Mouse (Mus musculus) kidney, embryonic 15.5 days (tissue): ENCODE measurements at regions not wholly inside any gene's neighbourhood (a gene's known extent, or its start where the extent isn't known, plus 50 kb on each side); places are given as distances from the start of the nearest gene placed in this dataset.
A peak's percentile ranks its signal among the peaks of the same experiment; 100 is the strongest.

Experiments
- ATAC-seq: fragments of 200-750 bp; cut with Nextera tagmentation; replicated peaks from 2 replicates; pipeline ENCODE4 v1.8.0; 2017; ENCODE audit warnings: moderate TSS enrichment; ENCODE audit not compliant: low FRiP score
- H3K27ac ChIP-seq: fragments of 300-500 bp; sonication (generic); 2 replicates; pipeline ENCODE4 v1.5.1; 2015; ENCODE audit warnings: mild to moderate bottlenecking, inconsistent platforms
- H3K27me3 ChIP-seq: fragments of 300-500 bp; sonication (generic); 2 replicates; pipeline ENCODE4 v1.6.1; 2015; ENCODE audit warnings: inconsistent platforms
- H3K36me3 ChIP-seq: fragments of 300-500 bp; sonication (generic); 2 replicates; pipeline ENCODE4 v1.6.1; 2015; ENCODE audit warnings: inconsistent platforms
- H3K4me1 ChIP-seq: fragments of 300-500 bp; sonication (generic); 2 replicates; pipeline ENCODE4 v1.6.1; 2015; ENCODE audit warnings: inconsistent platforms
- H3K4me2 ChIP-seq: fragments of 300-500 bp; sonication (generic); 2 replicates; pipeline ENCODE4 v1.6.1; 2015; ENCODE audit warnings: moderate library complexity, mild to moderate bottlenecking, inconsistent platforms
- H3K4me3 ChIP-seq: fragments of 300-500 bp; sonication (generic); replicated peaks from 2 replicates; pipeline ENCODE4 v1.5.1; 2015; ENCODE audit warnings: mild to moderate bottlenecking, inconsistent platforms
- H3K9ac ChIP-seq: fragments of 300-500 bp; sonication (generic); 2 replicates; pipeline ENCODE4 v1.6.1; 2015; ENCODE audit warnings: mild to moderate bottlenecking, inconsistent platforms
- H3K9me3 ChIP-seq: fragments of 300-500 bp; sonication (generic); replicated peaks from 2 replicates; pipeline ENCODE4 v1.6.1; 2016; ENCODE audit warnings: inconsistent platforms
- WGBS: fragments of 180-500 bp; shearing (Covaris S2); methylation state at CpG from one replicate; pipeline ENCODE4 v1.1.7; 2015; ENCODE audit warnings: mixed read lengths; 5-methylcytosine and 5-hydroxymethylcytosine counted together

GRCm38 (mm10) chr10:30132243-30132642 is 68.1 kb downstream of the Cenpw start:
- Histone ChIP-seq H3K27me3 (no peaks in the 10 kb centered on the region), H3K4me3 (no peak overlapping the region), H3K36me3 (no peaks in the 10 kb centered on the region), H3K27ac (no peak overlapping the region), H3K9me3 (no peaks in the 10 kb centered on the region), H3K9ac (no peak overlapping the region), H3K4me2 (no peak overlapping the region), H3K4me1 (no peaks in the 10 kb centered on the region)
- ATAC-seq = no peak

- no peak overlapping the region for H3K4me2 ChIP-seq
- no peak overlapping the region for H3K9ac ChIP-seq
- no peaks in the 10 kb centered on the region for H3K9me3 ChIP-seq
- no peaks in the 10 kb centered on the region for H3K27me3 ChIP-seq
- ATAC-seq = no peak
- no peaks in the 10 kb centered on the region for H3K36me3 ChIP-seq
- no peaks in the 10 kb centered on the region for H3K4me1 ChIP-seq
- no peak overlapping the region for H3K4me3 ChIP-seq
- WGBS = 52% methylated on average over 3 of the region's 3 CpGs
- H3K27ac ChIP-seq = no peak overlapping the region
Measured at GRCm38 (mm10) chr10:30110341-30110740, 90.0 kb downstream of the Cenpw start.

- H3K4me2 ChIP-seq = no peak overlapping the region
- no peaks in the 10 kb centered on the region for H3K9me3 ChIP-seq
- no peak for ATAC-seq
Measured at GRCm38 (mm10) chr10:30102443-30102842, 97.9 kb downstream of the Cenpw start.

GRCm38 (mm10) chr10:30094603-30095002 is 105.8 kb downstream of the Cenpw start:
- H3K4me2 ChIP-seq = no peak overlapping the region
- no peak overlapping the region for H3K4me3 ChIP-seq
- ATAC-seq = no peak
- no peaks in the 10 kb centered on the region for H3K9me3 ChIP-seq
- H3K9ac ChIP-seq = no peak overlapping the region
- H3K36me3 ChIP-seq = no peaks in the 10 kb centered on the region
- no peaks in the 10 kb centered on the region for H3K4me1 ChIP-seq
- H3K27me3 ChIP-seq = no peaks in the 10 kb centered on the region
- H3K27ac ChIP-seq = no peak overlapping the region

More at GRCm38 (mm10) chr10:30102443-30102842, 97.9 kb downstream of the Cenpw start:
- H3K4me3 ChIP-seq = no peak overlapping the region
- H3K9ac ChIP-seq = no peak overlapping the region
- no peaks in the 10 kb centered on the region for H3K36me3 ChIP-seq
- H3K27me3 ChIP-seq = no peaks in the 10 kb centered on the region
- H3K4me1 ChIP-seq = no peaks in the 10 kb centered on the region
- H3K27ac ChIP-seq = no peak overlapping the region

GRCm38 (mm10) chr10:30091549-30091948 is 108.8 kb downstream of the Cenpw start:
- no peaks in the 10 kb centered on the region for H3K4me1 ChIP-seq
- H3K27me3 ChIP-seq = no peaks in the 10 kb centered on the region
- no peaks in the 10 kb centered on the region for H3K36me3 ChIP-seq
- no peak for ATAC-seq
- 23% methylated on average over 1 of the region's 1 CpGs for WGBS
- no peak overlapping the region for H3K4me3 ChIP-seq
- no peak overlapping the region for H3K9ac ChIP-seq
- no peaks in the 10 kb centered on the region for H3K9me3 ChIP-seq
- no peak overlapping the region for H3K4me2 ChIP-seq
- H3K27ac ChIP-seq = no peak overlapping the region

- Histone ChIP-seq H3K27me3 (no peaks in the 10 kb centered on the region), H3K4me1 (no peaks in the 10 kb centered on the region), H3K4me2 (no peak overlapping the region), H3K4me3 (no peak overlapping the region), H3K9ac (no peak overlapping the region), H3K36me3 (no peaks in the 10 kb centered on the region), H3K27ac (no peak overlapping the region), H3K9me3 (no peaks in the 10 kb centered on the region)
- 43% methylated on average over 7 of the region's 7 CpGs for WGBS
- peak; percentile 58; the same call in 1 of the 2 replicates for ATAC-seq
Measured at GRCm38 (mm10) chr10:30089406-30089805, 111.0 kb downstream of the Cenpw start.

GRCm38 (mm10) chr10:30085059-30085458 is 115.3 kb downstream of the Cenpw start:
- no peak overlapping the region for H3K9ac ChIP-seq
- no peak overlapping the region for H3K4me3 ChIP-seq
- WGBS = 93% methylated on average over 5 of the region's 5 CpGs
- no peaks in the 10 kb centered on the region for H3K9me3 ChIP-seq
- no peaks in the 10 kb centered on the region for H3K4me1 ChIP-seq
- no peak for ATAC-seq
- no peaks in the 10 kb centered on the region for H3K27me3 ChIP-seq
- no peak overlapping the region for H3K4me2 ChIP-seq
- no peaks in the 10 kb centered on the region for H3K36me3 ChIP-seq
- H3K27ac ChIP-seq = no peak overlapping the region

- Histone ChIP-seq H3K36me3 (no peaks in the 10 kb centered on the region), H3K4me2 (no peak overlapping the region), H3K4me1 (no peaks in the 10 kb centered on the region), H3K27ac (no peak overlapping the region), H3K4me3 (no peak overlapping the region), H3K27me3 (no peaks in the 10 kb centered on the region), H3K9ac (no peak overlapping the region), H3K9me3 (no peaks in the 10 kb centered on the region)
- no peak for ATAC-seq
- 48% methylated on average over 2 of the region's 2 CpGs for WGBS
Measured at GRCm38 (mm10) chr10:30066692-30067091, 133.7 kb downstream of the Cenpw start.

- Histone ChIP-seq H3K4me1 (no peaks in the 10 kb centered on the region), H3K4me2 (no peak overlapping the region), H3K27me3 (no peaks in the 10 kb centered on the region), H3K36me3 (no peaks in the 10 kb centered on the region), H3K9ac (no peak overlapping the region), H3K9me3 (no peaks in the 10 kb centered on the region), H3K4me3 (no peak overlapping the region), H3K27ac (no peak overlapping the region)
- 73% methylated on average over 4 of the region's 4 CpGs for WGBS
- no peak for ATAC-seq
Measured at GRCm38 (mm10) chr10:30030621-30031020, 169.7 kb downstream of the Cenpw start.

GRCm38 (mm10) chr10:30002950-30003636 is 197.3 kb downstream of the Cenpw start:
- Histone ChIP-seq H3K27ac (no peak overlapping the region; the same call in 1 of the 2 replicates), H3K27me3 (no peaks in the 10 kb centered on the region), H3K36me3 (no peaks in the 10 kb centered on the region), H3K4me2 (no peak overlapping the region), H3K9ac (no peak overlapping the region), H3K4me3 (no peak overlapping the region), H3K4me1 (no peaks in the 10 kb centered on the region), H3K9me3 (no peaks in the 10 kb centered on the region)
- 31% methylated on average over 6 of the region's 6 CpGs for WGBS
- ATAC-seq = peak; percentile 89

- no peak overlapping the region for H3K4me3 ChIP-seq
- H3K4me1 ChIP-seq = no peaks in the 10 kb centered on the region
- 64% methylated on average over 2 of the region's 2 CpGs for WGBS
- H3K4me2 ChIP-seq = no peak overlapping the region
- H3K9me3 ChIP-seq = no peaks in the 10 kb centered on the region
- H3K27me3 ChIP-seq = no peaks in the 10 kb centered on the region
- no peak overlapping the region for H3K9ac ChIP-seq
- H3K27ac ChIP-seq = no peak overlapping the region
- no peaks in the 10 kb centered on the region for H3K36me3 ChIP-seq
- ATAC-seq = no peak
Measured at GRCm38 (mm10) chr10:30000836-30001235, 199.5 kb downstream of the Cenpw start.

GRCm38 (mm10) chr10:29981539-29981938 is 218.8 kb downstream of the Cenpw start:
- Histone ChIP-seq H3K36me3 (no peaks in the 10 kb centered on the region), H3K4me3 (no peak overlapping the region), H3K4me2 (no peak overlapping the region), H3K9me3 (no peaks in the 10 kb centered on the region), H3K27ac (no peak overlapping the region), H3K9ac (no peak overlapping the region), H3K4me1 (no peaks in the 10 kb centered on the region), H3K27me3 (no peaks in the 10 kb centered on the region)
- ATAC-seq = no peak
- WGBS = 41% methylated on average over 2 of the region's 2 CpGs
